Mouse (Mus musculus): ENCODE results near the gene Rrm2. TPM values are rescaled to one million over a fixed set of nuclear protein-coding genes. Genes with fewer than 3 reads are reported as not detected.
A peak's percentile ranks its signal among the peaks of the same experiment; 100 is the strongest.
"Not testable (repeated sequence)": the region's sequence is repeated elsewhere in the genome, so short reads cannot be mapped to it uniquely, and the experiment has no call there.

The Rrm2 gene
- polyA plus RNA-seq, 1 experiment, result 54.8 TPM

GRCm38 (mm10) chr12:24714579-24715255, 6.7 kb downstream of the Rrm2 start:
- TF ChIP-seq CTCF (IDR thresholded peaks at IDR 0.05; ENCODE audit: low read depth, low read length) (no peak), POLR2A (IDR thresholded peaks at IDR 0.05; ENCODE audit: borderline replicate concordance, low read depth, low read length) (no peak)
- Histone ChIP-seq H3K4me1 (ENCODE audit: control insufficient read depth, insufficient read depth, low read length) (0 out of 2 replicates have a peak, but pooled peaks cover 2% of the 10 kb centered on the region), H3K27ac (ENCODE audit: insufficient read depth, low read depth, low read length) (no peak overlapping the region), H3K4me3 (ENCODE audit: insufficient read depth, low read length) (no peak overlapping the region)

GRCm38 (mm10) chr12:24715268-24715896, 7.3 kb downstream of the Rrm2 start:
- no peak overlapping the region for H3K27ac ChIP-seq (ENCODE audit: insufficient read depth, low read depth, low read length)
- TF ChIP-seq CTCF (IDR thresholded peaks at IDR 0.05; ENCODE audit: low read depth, low read length), result no peak
- H3K4me1 ChIP-seq (ENCODE audit: control insufficient read depth, insufficient read depth, low read length), result 0 out of 2 replicates have a peak, but pooled peaks cover 2% of the 10 kb centered on the region
- H3K4me3 ChIP-seq (ENCODE audit: insufficient read depth, low read length), result no peak overlapping the region

- TF ChIP-seq CTCF (IDR thresholded peaks at IDR 0.05; ENCODE audit: low read depth, low read length) (peak; percentile 66), POLR2A (IDR thresholded peaks at IDR 0.05; ENCODE audit: borderline replicate concordance, low read depth, low read length) (no peak)
- H3K27ac ChIP-seq (ENCODE audit: insufficient read depth, low read depth, low read length), result no peak overlapping the region
Observed at GRCm38 (mm10) chr12:24716721-24717301, 8.8 kb downstream of the Rrm2 start.

GRCm38 (mm10) chr12:24723434-24723833, 15.4 kb downstream of the Rrm2 start:
- no peak for TF ChIP-seq POLR2A (IDR thresholded peaks at IDR 0.05; ENCODE audit: borderline replicate concordance, low read depth, low read length)
- TF ChIP-seq CTCF (IDR thresholded peaks at IDR 0.05; ENCODE audit: low read depth, low read length), result no peak
- H3K27ac ChIP-seq (ENCODE audit: insufficient read depth, low read depth, low read length), result no peak overlapping the region
- H3K4me3 ChIP-seq (ENCODE audit: insufficient read depth, low read length), result no peak overlapping the region
- H3K4me1 ChIP-seq (ENCODE audit: control insufficient read depth, insufficient read depth, low read length), result peaks cover 10% of the 10 kb centered on the region

More at GRCm38 (mm10) chr12:24716721-24717301, 8.8 kb downstream of the Rrm2 start:
- H3K4me3 ChIP-seq (ENCODE audit: insufficient read depth, low read length), result no peak overlapping the region
- no peaks in the 10 kb centered on the region for H3K4me1 ChIP-seq (ENCODE audit: control insufficient read depth, insufficient read depth, low read length)

GRCm38 (mm10) chr12:24723859-24724258, 15.8 kb downstream of the Rrm2 start:
- Histone ChIP-seq H3K4me3 (ENCODE audit: insufficient read depth, low read length) (no peak overlapping the region), H3K27ac (ENCODE audit: insufficient read depth, low read depth, low read length) (no peak overlapping the region), H3K4me1 (ENCODE audit: control insufficient read depth, insufficient read depth, low read length) (peaks cover 10% of the 10 kb centered on the region)
- TF ChIP-seq POLR2A (IDR thresholded peaks at IDR 0.05; ENCODE audit: borderline replicate concordance, low read depth, low read length) (no peak), CTCF (IDR thresholded peaks at IDR 0.05; ENCODE audit: low read depth, low read length) (no peak)

- TF ChIP-seq CTCF (IDR thresholded peaks at IDR 0.05; ENCODE audit: low read depth, low read length) (no peak), POLR2A (IDR thresholded peaks at IDR 0.05; ENCODE audit: borderline replicate concordance, low read depth, low read length) (no peak)
- Histone ChIP-seq H3K27ac (ENCODE audit: insufficient read depth, low read depth, low read length) (no peak overlapping the region), H3K4me3 (ENCODE audit: insufficient read depth, low read length) (no peak overlapping the region)
Observed at GRCm38 (mm10) chr12:24724369-24724768, 16.3 kb downstream of the Rrm2 start.

GRCm38 (mm10) chr12:24734828-24735394, 26.9 kb downstream of the Rrm2 start:
- Histone ChIP-seq H3K4me1 (ENCODE audit: control insufficient read depth, insufficient read depth, low read length) (peaks cover 17% of the 10 kb centered on the region), H3K4me3 (ENCODE audit: insufficient read depth, low read length) (no peak overlapping the region), H3K27ac (ENCODE audit: insufficient read depth, low read depth, low read length) (no peak overlapping the region)
- no peak for TF ChIP-seq POLR2A (IDR thresholded peaks at IDR 0.05; ENCODE audit: borderline replicate concordance, low read depth, low read length)
- TF ChIP-seq CTCF (IDR thresholded peaks at IDR 0.05; ENCODE audit: low read depth, low read length), result no peak

More at GRCm38 (mm10) chr12:24724369-24724768, 16.3 kb downstream of the Rrm2 start:
- H3K4me1 ChIP-seq (ENCODE audit: control insufficient read depth, insufficient read depth, low read length), result peaks cover 10% of the 10 kb centered on the region

- no peak for TF ChIP-seq POLR2A (IDR thresholded peaks at IDR 0.05; ENCODE audit: borderline replicate concordance, low read depth, low read length)
- no peak overlapping the region for H3K4me3 ChIP-seq (ENCODE audit: insufficient read depth, low read length)
- H3K4me1 ChIP-seq (ENCODE audit: control insufficient read depth, insufficient read depth, low read length), result peaks cover 17% of the 10 kb centered on the region
- H3K27ac ChIP-seq (ENCODE audit: insufficient read depth, low read depth, low read length), result no peak overlapping the region
Observed at GRCm38 (mm10) chr12:24736956-24737355, 28.9 kb downstream of the Rrm2 start.

- H3K27ac ChIP-seq (ENCODE audit: insufficient read depth, low read depth, low read length), result no peak overlapping the region
- H3K4me3 ChIP-seq (ENCODE audit: insufficient read depth, low read length), result no peak overlapping the region
- TF ChIP-seq POLR2A (IDR thresholded peaks at IDR 0.05; ENCODE audit: borderline replicate concordance, low read depth, low read length) (no peak), CTCF (IDR thresholded peaks at IDR 0.05; ENCODE audit: low read depth, low read length) (no peak)
Observed at GRCm38 (mm10) chr12:24739963-24740362, 31.9 kb downstream of the Rrm2 start.

GRCm38 (mm10) chr12:24741535-24741934, 33.5 kb downstream of the Rrm2 start:
- not testable (repeated sequence) for H3K4me1 ChIP-seq (ENCODE audit: control insufficient read depth, insufficient read depth, low read length); H3K4me3 ChIP-seq (ENCODE audit: insufficient read depth, low read length); H3K27ac ChIP-seq (ENCODE audit: insufficient read depth, low read depth, low read length)

More at GRCm38 (mm10) chr12:24739963-24740362, 31.9 kb downstream of the Rrm2 start:
- H3K4me1 ChIP-seq (ENCODE audit: control insufficient read depth, insufficient read depth, low read length), result peaks cover 6% of the 10 kb centered on the region

Measured in bone marrow macrophage, adult 2 months (primary cell).